Mouse (Mus musculus): ENCODE results near the gene Nupl1. TPM values are rescaled to one million over a fixed set of nuclear protein-coding genes. Genes with fewer than 3 reads are reported as not detected.

Nupl1 gene
- total and polyA plus RNA-seq, 3 experiments, result not detected

DNA sequence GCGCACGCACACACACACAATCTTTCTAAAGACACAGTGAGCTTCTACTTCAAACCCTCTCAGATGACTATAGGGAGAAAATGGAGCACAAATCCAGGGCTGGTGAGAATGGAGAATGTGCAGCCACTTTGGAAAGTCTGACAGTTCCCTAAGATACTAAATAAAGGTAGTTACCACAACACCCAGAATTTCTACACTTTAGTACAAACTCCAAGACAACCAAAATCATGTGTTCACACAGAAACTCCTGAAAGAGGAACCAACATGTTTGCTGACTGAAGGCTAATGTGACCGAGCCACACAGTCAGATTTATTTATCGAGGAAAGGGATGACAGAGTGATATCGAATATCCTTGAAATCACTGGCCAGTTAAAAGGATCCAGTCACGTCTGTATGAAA lies 46.2 kb downstream of the Nupl1 start:
- no peaks in the 10 kb centered on the region for H3K9me3 ChIP-seq (replicated peaks; ENCODE audit: insufficient read depth, low read length)
- H3K9ac ChIP-seq (ENCODE audit: control insufficient read depth, low read depth, low read length, poor library complexity, severe bottlenecking), result no peak overlapping the region
- no peaks in the 10 kb centered on the region for H3K36me3 ChIP-seq (ENCODE audit: control insufficient read depth in 1 of 2, insufficient read depth in 2 of 2, low read length in 2 of 2)
- H3K4me1 ChIP-seq (ENCODE audit: control insufficient read depth in 1 of 2, insufficient read depth in 2 of 2, low read length in 2 of 2), result no peaks in the 10 kb centered on the region; a peak in 1 of 4 replicates
- TF ChIP-seq MAZ (IDR thresholded peaks at IDR 0.05; ENCODE audit: low read depth, low read length) (no peak), E2F4 (IDR thresholded peaks at IDR 0.05; ENCODE audit: borderline replicate concordance, low read depth, low read length) (no peak), POLR2AphosphoS2 (IDR thresholded peaks at IDR 0.05; ENCODE audit: low read length) (no peak)
- no peak for DNase-seq (ENCODE audit: low read depth, low spot score)
- no peaks in the 10 kb centered on the region for H3K79me2 ChIP-seq (ENCODE audit: control insufficient read depth, insufficient read depth, low read length, poor library complexity)
- H3K4me3 ChIP-seq (ENCODE audit: control insufficient read depth in 1 of 2, insufficient read depth in 1 of 2, low read depth in 2 of 2, low read length in 2 of 2), result no peak overlapping the region
- no peaks in the 10 kb centered on the region for H3K27me3 ChIP-seq (ENCODE audit: control insufficient read depth in 1 of 2, insufficient read depth in 2 of 2, low read length in 2 of 2)
- no peak overlapping the region for H3K27ac ChIP-seq (ENCODE audit: control insufficient read depth, low read depth, low read length)

DNA sequence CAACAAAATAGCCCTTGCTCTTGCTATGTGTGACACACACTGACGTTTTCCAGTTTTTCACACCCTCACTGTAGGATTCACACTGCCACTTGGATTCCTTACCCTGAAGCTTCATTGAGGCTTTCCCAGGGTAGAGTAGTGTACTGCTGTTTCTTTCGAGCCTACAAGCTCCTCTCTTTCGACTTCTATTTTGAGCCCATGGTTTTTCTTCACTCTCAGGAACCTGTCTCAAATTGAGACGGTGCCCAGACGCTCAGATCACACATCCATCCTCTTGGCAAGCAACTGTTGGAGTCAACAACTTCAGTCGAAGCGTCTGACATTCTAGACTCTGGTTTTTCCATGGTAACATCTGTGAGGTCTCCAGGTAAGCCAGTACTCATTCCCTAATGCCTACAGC lies 54.3 kb downstream of the Nupl1 start, which contains the start of gene Atp8a2:
Gene Atp8a2 (minus strand): TSS at position 296 of the 400 bp plus-strand sequence.
- no peak for DNase-seq (ENCODE audit: low read depth, low spot score)
- Histone ChIP-seq H3K27ac (ENCODE audit: control insufficient read depth, low read depth, low read length) (no peak within 1 kb of the TSS), H3K4me1 (ENCODE audit: control insufficient read depth in 1 of 2, insufficient read depth in 2 of 2, low read length in 2 of 2) (peaks cover 9 to 18% of the 10 kb centered on the region in 2 experiments), H3K27me3 (ENCODE audit: control insufficient read depth in 1 of 2, insufficient read depth in 2 of 2, low read length in 2 of 2) (no peaks in the 10 kb centered on the region), H3K36me3 (ENCODE audit: control insufficient read depth in 1 of 2, insufficient read depth in 2 of 2, low read length in 2 of 2) (peaks cover 0 to 15% of the 10 kb centered on the region in 2 experiments; a peak in 2 of 4 replicates), H3K9ac (ENCODE audit: control insufficient read depth, low read depth, low read length, poor library complexity, severe bottlenecking) (no peak within 1 kb of the TSS), H3K79me2 (ENCODE audit: control insufficient read depth, insufficient read depth, low read length, poor library complexity) (no peaks in the 10 kb centered on the region), H3K4me3 (ENCODE audit: control insufficient read depth in 1 of 2, insufficient read depth in 1 of 2, low read depth in 2 of 2, low read length in 2 of 2) (no peak within 1 kb of the TSS), H3K9me3 (replicated peaks; ENCODE audit: insufficient read depth, low read length) (no peaks in the 10 kb centered on the region)
- TF ChIP-seq SIN3A (IDR thresholded peaks at IDR 0.05; ENCODE audit: low read length) (no peak), USF2 (IDR thresholded peaks at IDR 0.05; ENCODE audit: borderline replicate concordance in 1 of 2, insufficient read depth in 1 of 2, low read depth in 1 of 2, low read length in 2 of 2) (no peak), HCFC1 (IDR thresholded peaks at IDR 0.05; ENCODE audit: low read depth, low read length) (no peak), MYC (IDR thresholded peaks at IDR 0.05; ENCODE audit: low read depth, low read length) (no peak)

DNA sequence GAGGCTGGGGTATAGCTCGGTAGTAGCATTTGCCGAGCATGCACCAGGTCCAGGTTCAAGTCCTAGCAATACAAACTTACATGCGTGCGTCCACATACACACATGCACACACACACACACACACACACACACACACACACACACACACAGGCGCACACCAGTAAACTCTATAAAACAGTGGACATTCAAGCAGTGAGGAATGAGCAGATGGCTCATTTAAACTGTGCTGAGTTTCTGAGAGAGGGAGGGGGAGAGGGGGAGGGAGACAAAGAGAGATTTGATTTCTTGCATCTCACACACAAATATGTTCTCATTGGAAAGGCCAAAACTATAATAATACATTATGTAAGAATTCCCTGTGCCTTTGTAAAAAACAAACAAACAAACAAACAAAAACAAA lies 55.2 kb downstream of the Nupl1 start:
- peaks cover 9 to 18% of the 10 kb centered on the region in 2 experiments for H3K4me1 ChIP-seq (ENCODE audit: control insufficient read depth in 1 of 2, insufficient read depth in 2 of 2, low read length in 2 of 2)
- no peak overlapping the region for H3K9ac ChIP-seq (ENCODE audit: control insufficient read depth, low read depth, low read length, poor library complexity, severe bottlenecking)
- no peak for TF ChIP-seq MEF2A (IDR thresholded peaks at IDR 0.05; ENCODE audit: extremely low read depth, insufficient replicate concordance, low read depth, low read length, poor library complexity, severe bottlenecking)
- TF ChIP-seq MAFK (IDR thresholded peaks at IDR 0.05; ENCODE audit: borderline replicate concordance, low read depth, low read length), result no peak
- no peak for TF ChIP-seq CHD2 (IDR thresholded peaks at IDR 0.05; ENCODE audit: low read length)
- no peak for TF ChIP-seq RCOR1 (IDR thresholded peaks at IDR 0.05; ENCODE audit: low read depth, low read length)
- TF ChIP-seq SIN3A (IDR thresholded peaks at IDR 0.05; ENCODE audit: low read length), result no peak
- no peak for TF ChIP-seq MAX (IDR thresholded peaks at IDR 0.05; ENCODE audit: low read length)
- TF ChIP-seq TBP (IDR thresholded peaks at IDR 0.05; ENCODE audit: low read depth, low read length), result no peak
- no peak for TF ChIP-seq GABPA (IDR thresholded peaks at IDR 0.05; ENCODE audit: low read depth, low read length)
- no peak for TF ChIP-seq TAL1 (IDR thresholded peaks at IDR 0.05; ENCODE audit: low read length)
- TF ChIP-seq E2F4 (IDR thresholded peaks at IDR 0.05; ENCODE audit: borderline replicate concordance, low read depth, low read length), result no peak
- TF ChIP-seq NELFE (IDR thresholded peaks at IDR 0.05; ENCODE audit: low read depth, low read length), result no peak
- no peak for TF ChIP-seq ZKSCAN1 (IDR thresholded peaks at IDR 0.05; ENCODE audit: low read depth, low read length)
- TF ChIP-seq USF2 (IDR thresholded peaks at IDR 0.05; ENCODE audit: borderline replicate concordance in 1 of 2, insufficient read depth in 1 of 2, low read depth in 1 of 2, low read length in 2 of 2), result no peak
- TF ChIP-seq POLR2AphosphoS2 (IDR thresholded peaks at IDR 0.05; ENCODE audit: low read length), result no peak
- no peaks in the 10 kb centered on the region for H3K27me3 ChIP-seq (ENCODE audit: control insufficient read depth in 1 of 2, insufficient read depth in 2 of 2, low read length in 2 of 2)
- peaks cover 0 to 15% of the 10 kb centered on the region in 2 experiments; a peak in 2 of 4 replicates for H3K36me3 ChIP-seq (ENCODE audit: control insufficient read depth in 1 of 2, insufficient read depth in 2 of 2, low read length in 2 of 2)
- H3K4me3 ChIP-seq (ENCODE audit: control insufficient read depth in 1 of 2, insufficient read depth in 1 of 2, low read depth in 2 of 2, low read length in 2 of 2), result no peak overlapping the region
- DNase-seq (ENCODE audit: low read depth, low spot score), result no peak
- H3K79me2 ChIP-seq (ENCODE audit: control insufficient read depth, insufficient read depth, low read length, poor library complexity), result no peaks in the 10 kb centered on the region
- no peak overlapping the region for H3K27ac ChIP-seq (ENCODE audit: control insufficient read depth, low read depth, low read length)
- H3K9me3 ChIP-seq (replicated peaks; ENCODE audit: insufficient read depth, low read length), result no peaks in the 10 kb centered on the region
